Mouse (Mus musculus) CD4-positive naive resting alpha-beta T cell, adult 76 days (primary cell): ENCODE results near the gene Serf2. TPM values are rescaled to one million over a fixed set of nuclear protein-coding genes. Genes with fewer than 3 reads are reported as not detected.

ENCODE experiments used
- total RNA-seq: library from RNA; stranded (reverse); gene quantifications from one replicate; pipeline ENCODE4 v1.2.4, GENCODE M21; 2023

The Serf2 gene
- 275 TPM for total RNA-seq

GRCm38 (mm10) chr2:121448739-121449535, at the start of gene Serf2:
Gene Serf2 (plus strand): TSS chr2:121449195.

DNA sequence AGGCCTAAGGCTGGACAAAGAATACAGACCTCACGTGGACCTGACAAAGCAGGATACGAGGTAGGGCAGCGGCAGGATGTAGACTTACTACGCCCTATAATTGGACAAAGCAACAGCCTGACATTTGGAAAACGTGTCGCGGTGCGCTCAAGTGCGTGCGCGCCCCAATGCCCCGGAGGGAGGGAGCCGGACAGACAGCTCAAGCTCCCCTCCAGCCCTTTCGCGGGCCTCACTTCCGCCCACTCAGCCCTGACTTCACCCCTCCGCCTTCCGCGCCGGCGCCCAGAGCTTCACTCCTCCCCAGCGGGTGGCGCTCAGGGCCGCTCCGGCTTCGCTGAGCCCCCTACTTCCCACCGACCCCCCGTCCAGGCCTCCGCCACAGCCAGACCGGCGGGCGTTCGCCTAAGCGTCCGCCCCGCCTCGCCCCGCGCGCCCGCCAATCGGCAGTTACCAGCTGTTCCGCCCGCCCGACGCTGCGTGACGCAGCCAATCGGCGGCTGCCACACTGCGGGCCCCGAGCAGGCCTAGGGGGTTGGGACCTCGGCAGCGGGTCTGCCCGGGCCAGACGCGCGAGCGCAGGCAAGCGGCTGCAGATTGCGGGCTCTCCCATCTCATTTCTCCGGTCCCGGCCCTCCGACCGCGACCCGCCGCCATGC, 35.5 kb upstream of the Serf2 start, which contains the start of the genes Pdia3 and Catsper2:
Gene Pdia3 (plus strand): TSS at position 389 of the 656 bp plus-strand sequence.
Gene Catsper2 (minus strand): TSS at position 406 of the 656 bp plus-strand sequence.

DNA sequence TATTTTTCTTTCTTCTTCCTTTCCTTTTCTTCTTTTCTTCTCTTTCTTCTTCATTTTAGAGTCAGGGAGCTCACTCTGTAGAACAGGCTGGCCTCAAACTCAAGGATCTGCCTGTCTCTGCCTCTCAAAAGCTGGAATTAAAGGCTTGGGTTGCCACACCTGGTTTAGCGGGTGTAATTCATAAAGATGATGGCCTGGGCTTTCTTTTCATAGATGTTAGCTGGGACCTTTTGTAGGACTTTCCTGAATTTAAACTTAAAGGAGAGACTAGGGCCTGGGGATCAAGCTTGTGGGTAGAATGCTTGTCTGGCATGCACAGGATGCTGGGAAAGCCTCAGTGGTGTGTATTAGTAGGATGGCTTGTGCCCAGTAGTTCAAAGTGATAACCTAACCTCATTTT, 4.8 kb upstream of the Serf2 start, which contains the start of gene Ell3:
Gene Ell3 (minus strand): TSS at position 101 of the 400 bp plus-strand sequence.

GRCm38 (mm10) chr2:121452990-121453389, 4.0 kb downstream of the Serf2 start, which contains the start of gene Hypk:
Gene Hypk (plus strand): TSS chr2:121453290.

DNA sequence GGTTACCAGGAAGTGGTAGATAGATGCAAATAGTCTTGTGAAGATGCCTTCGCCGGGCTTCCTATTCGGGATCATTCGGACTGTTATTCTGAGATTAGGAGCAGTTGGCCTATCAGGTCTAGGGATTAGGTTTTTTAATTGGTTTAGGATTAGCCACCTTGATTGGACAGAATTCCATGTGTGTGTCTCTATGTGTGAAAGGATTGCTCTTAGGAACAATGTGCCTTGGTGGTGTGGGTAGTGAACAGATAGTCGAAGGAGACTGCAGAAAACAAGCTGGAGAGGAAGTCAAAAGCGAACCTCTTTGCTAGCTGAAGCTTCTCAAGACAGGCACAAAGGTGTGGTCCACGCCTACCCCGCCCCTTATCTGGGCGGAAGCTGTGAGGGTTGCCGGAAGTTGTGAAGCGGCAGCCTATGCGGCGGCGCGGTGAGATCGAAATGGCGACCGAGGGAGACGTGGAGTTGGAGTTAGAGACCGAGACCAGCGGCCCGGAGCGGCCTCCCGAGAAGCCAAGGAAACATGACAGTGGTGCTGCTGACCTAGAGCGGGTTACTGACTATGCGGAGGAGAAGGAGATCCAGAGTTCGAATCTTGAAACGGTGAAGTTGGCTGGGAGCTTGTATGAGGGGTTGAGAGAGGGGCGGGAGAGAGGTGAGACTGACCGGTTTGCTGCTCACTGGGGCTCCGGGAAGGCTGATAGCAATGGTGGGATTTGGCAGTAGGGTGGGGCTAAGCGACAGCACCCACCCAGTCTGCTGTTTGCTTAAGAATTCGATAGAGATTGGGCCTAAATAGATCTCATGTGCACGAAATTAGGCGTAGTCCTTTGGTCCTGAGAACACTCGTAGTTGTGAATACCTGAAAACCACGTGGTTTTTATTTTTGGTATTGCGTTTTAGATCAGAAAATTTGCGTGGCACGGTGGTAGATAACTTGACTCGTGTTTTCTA, 8.0 kb downstream of the Serf2 start, which contains the start of gene Serinc4:
Gene Serinc4 (minus strand): TSS at position 90 of the 951 bp plus-strand sequence.

GRCm38 (mm10) chr2:121473301-121474179, 24.5 kb downstream of the Serf2 start, which contains the start of gene Mfap1b:
Gene Mfap1b (minus strand): TSS chr2:121474067.

DNA sequence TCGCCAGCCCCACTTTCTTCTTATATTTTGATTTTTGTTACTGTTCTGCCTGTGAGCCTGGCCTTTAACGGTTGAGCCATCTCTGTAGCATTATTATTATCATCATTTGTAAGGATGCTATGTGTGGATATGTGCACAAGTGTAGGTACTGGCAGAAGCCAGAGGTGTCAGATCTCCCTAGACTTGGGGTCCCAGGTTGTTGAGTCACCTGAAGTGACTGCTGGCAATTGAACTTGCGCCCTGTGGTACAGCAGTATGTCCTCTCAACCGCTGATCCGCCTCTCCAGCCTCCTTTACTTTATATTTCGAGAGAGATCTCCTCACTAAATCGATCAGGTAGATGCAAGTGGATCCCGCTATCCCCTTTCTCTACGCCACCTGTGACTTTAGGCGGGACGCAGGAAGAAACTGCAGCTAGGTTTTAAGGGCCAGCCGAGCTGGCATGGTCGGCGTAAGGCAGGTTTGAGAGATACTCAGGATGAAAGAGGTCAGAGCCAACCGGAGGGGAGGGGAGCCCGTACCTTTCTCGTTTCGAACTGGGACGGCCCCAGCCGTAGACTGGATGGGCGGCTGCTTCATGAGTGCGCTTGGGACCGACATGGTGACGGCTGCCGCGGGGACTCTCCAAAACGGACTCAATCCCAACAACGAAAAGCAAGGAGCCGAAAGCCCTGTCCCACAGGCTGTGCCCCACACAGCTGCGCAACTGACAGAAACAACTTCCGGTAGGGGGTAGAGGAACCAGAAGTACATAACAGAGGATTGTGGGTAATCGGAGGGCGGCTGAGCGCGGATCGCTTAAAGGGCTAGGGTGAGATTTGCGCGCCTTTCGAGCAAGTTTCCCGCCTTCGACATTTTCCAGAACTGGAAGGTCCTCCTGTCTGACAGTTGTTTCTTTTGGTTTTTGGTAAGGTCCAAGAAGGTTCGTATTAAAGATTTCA, 57.2 kb downstream of the Serf2 start, which contains the start of the genes Mfap1a and Wdr76:
Gene Mfap1a (minus strand): TSS at position 724 of the 941 bp plus-strand sequence.
Gene Wdr76 (plus strand): TSS at position 782 of the 941 bp plus-strand sequence.

Other genes with a start within 250 kb of the Serf2 start
- gene Trp53bp1, start 177.8 kb upstream of the Serf2 start, total RNA-seq: 73.1 TPM
- gene Map1a, start 159.6 kb upstream of the Serf2 start, total RNA-seq: 0.09 TPM
- 16.9 TPM for gene Ppip5k1, start 93.8 kb upstream of the Serf2 start, total RNA-seq
- not detected for gene Ckmt1, start 91.5 kb upstream of the Serf2 start, total RNA-seq
- gene Strc, start 62.0 kb upstream of the Serf2 start, total RNA-seq: 1.1 TPM
- gene Pdia3, start 35.4 kb upstream of the Serf2 start, total RNA-seq: 153 TPM
- 3.3 TPM for gene Catsper2, start 35.4 kb upstream of the Serf2 start, total RNA-seq
- 5.5 TPM for gene Ell3, start 4.9 kb upstream of the Serf2 start, total RNA-seq
- 44.1 TPM for gene Hypk, start 4.1 kb downstream of the Serf2 start, total RNA-seq
- 0.67 TPM for gene Serinc4, start 7.6 kb downstream of the Serf2 start, total RNA-seq
- gene Mfap1b, start 24.9 kb downstream of the Serf2 start, total RNA-seq: 41.8 TPM
- gene Mfap1a, start 57.5 kb downstream of the Serf2 start, total RNA-seq: 48.4 TPM
- 14.7 TPM for gene Wdr76, start 57.5 kb downstream of the Serf2 start, total RNA-seq